Mouse (Mus musculus) C2C12 (cell line): ENCODE measurements around the gene Ptpn21. TPM values are rescaled to one million over a fixed set of nuclear protein-coding genes. Genes with fewer than 3 reads are reported as not detected.
A peak's percentile ranks its signal among the peaks of the same experiment; 100 is the strongest.

Experiments
- H3K27me3 ChIP-seq: one replicate; pipeline ENCODE4 v1.6.1; 2011; ENCODE audit not compliant: control insufficient read depth, insufficient read depth, insufficient read length
- H3K36me3 ChIP-seq: one replicate; pipeline ENCODE4 v1.6.1; 2011; ENCODE audit not compliant: control insufficient read depth, insufficient read depth
- H3K4me3 ChIP-seq: one replicate; pipeline ENCODE4 v1.5.1; 2011; ENCODE audit warnings: mild to moderate bottlenecking, control low read depth; ENCODE audit not compliant: poor library complexity, insufficient read depth, severe bottlenecking
- H3K79me2 ChIP-seq: one replicate; pipeline ENCODE4 v1.6.1; 2011; ENCODE audit not compliant: control insufficient read depth, insufficient read depth
- H3K79me3 ChIP-seq: one replicate; pipeline ENCODE4 v1.6.1; 2011; ENCODE audit warnings: low read depth, control low read depth
- H3ac ChIP-seq: one replicate; pipeline ENCODE3; 2011; ENCODE audit warnings: low read depth; ENCODE audit not compliant: control insufficient read depth, insufficient read length
- CTCF ChIP-seq: IDR thresholded peaks from one replicate; pipeline ENCODE4 v1.5.1; 2011; ENCODE audit not compliant: control insufficient read depth, insufficient read depth, insufficient read length
- FOSL1 ChIP-seq: IDR thresholded peaks from one replicate; pipeline ENCODE4 v1.8.0; 2011; ENCODE audit warnings: mild to moderate bottlenecking, low read length; ENCODE audit not compliant: poor library complexity, insufficient read depth, severe bottlenecking
- MYOD1 ChIP-seq: IDR thresholded peaks from one replicate; pipeline ENCODE4 v1.6.1; 2011; ENCODE audit warnings: low read depth; ENCODE audit not compliant: control insufficient read depth, insufficient read length
- USF1 ChIP-seq: IDR thresholded peaks from one replicate; pipeline ENCODE4 v1.6.1; 2011; ENCODE audit warnings: low read depth, mild to moderate bottlenecking, control low read depth, moderate library complexity
- polyA plus RNA-seq: library from polyadenylated mRNA; unstranded; fragments of >200 nt; fragmentation: generic; extraction: Trizol; gene quantifications from one replicate; pipeline ENCODE4 v1.2.1, GENCODE M21; 2012; ENCODE audit warnings: missing spikeins

Ptpn21 gene
- polyA plus RNA-seq, 1 experiment = 19.9 TPM

DNA sequence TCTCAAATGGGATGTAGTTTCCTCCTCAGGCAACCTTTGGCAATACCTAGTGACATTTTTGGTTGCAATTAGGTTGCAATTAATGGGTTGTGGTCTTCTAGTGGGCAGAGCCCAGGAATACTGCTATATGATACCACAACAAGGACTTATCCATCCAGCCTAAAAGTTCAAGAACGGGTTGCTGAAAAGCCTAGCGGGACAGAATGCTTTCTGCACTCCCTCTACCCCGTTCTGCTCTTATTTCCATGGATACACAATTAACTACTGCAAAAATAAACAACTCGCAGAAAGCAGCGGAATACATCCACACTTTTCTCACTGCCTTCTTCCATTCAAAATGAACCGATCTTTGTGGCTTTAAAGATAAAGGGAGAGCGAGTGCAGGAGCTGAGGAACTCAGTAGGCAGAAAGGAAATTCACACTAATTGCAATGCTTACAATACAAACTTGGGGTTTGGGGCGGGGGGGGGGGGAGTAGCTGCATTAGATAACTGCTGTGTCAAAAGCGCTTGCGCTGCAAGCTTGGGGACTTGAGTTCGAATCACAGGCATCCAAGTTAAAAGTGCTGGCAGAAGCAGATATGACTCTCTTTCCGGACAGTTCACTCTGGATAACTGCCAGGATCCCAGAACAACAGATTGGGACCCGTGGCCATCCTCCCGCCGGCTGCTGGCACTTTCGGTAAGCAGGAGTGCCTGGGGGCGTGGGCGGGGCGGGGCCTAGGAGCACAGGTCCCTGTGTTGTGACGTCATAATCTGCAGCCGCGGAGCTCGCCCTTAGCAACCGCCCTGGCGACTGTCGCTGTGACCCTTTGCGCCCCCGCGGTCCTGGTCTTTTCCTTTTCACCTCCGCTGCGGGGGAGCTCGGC is 109.6 kb downstream of the Ptpn21 start, which contains the start of gene Spata7:
Spata7 (plus strand) TSS at position 766 of the 868 bp plus-strand sequence.
- Histone ChIP-seq H3K27me3 (no peaks in the 10 kb centered on the region), H3K36me3 (peaks cover 5% of the 10 kb centered on the region), H3K79me3 (peaks cover 5% of the 10 kb centered on the region), H3ac (peak within 1 kb of the TSS; percentile 78), H3K79me2 (peaks cover 9% of the 10 kb centered on the region), H3K4me3 (peak within 1 kb of the TSS; percentile 72)
- TF ChIP-seq MYOD1 = no peak
- TF ChIP-seq USF1 = no peak
- no peak for TF ChIP-seq CTCF
- no peak for TF ChIP-seq FOSL1

Other genes with a start within 250 kb of the Ptpn21 start
- not detected for gene Kcnk10, start 159.1 kb downstream of the Ptpn21 start, polyA plus RNA-seq
- 2.7 TPM for gene Spata7, start 109.2 kb downstream of the Ptpn21 start, polyA plus RNA-seq
- 29.6 TPM for gene Zc3h14, start 9.6 kb upstream of the Ptpn21 start, polyA plus RNA-seq
- 1.8 TPM for gene Eml5, start 164.1 kb upstream of the Ptpn21 start, polyA plus RNA-seq
- 10.0 TPM for gene Ttc8, start 183.2 kb upstream of the Ptpn21 start, polyA plus RNA-seq